Comparison of ENCODE assay signal across 17 mouse cellular contexts in the genomic region with DNA sequence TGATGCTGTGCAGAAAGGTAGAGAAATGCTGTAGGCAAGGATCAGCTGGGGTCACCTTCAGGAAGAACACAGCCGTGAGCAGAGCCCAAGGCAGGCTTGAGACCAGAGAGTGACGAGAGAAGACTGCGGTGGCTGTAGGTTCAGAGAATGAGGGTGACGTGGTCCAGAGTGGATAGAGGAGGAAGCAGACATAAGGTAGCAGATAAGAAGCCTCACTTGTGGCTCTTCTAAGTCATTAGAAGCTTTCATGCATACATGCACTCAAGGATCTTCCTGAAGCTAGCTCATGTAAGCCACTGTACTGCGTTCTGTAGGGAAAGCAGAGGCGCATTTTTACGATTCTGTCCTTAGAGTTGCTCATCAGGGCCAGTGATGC. TPM values are rescaled to one million over a fixed set of nuclear protein-coding genes. Genes with fewer than 3 reads are reported as not detected.
DNase-seq lines count a peak whose midpoint lies in the region; ATAC-seq lines count a peak whose summit lies in the region.
"Had no signal": no experiment of that assay in that cellular context is flagged by ENCODE, and none has a peak within 500 bp of the region (broad histone marks: within the 10 kb centered on the region; RNA-seq: fewer than 3 reads in every experiment).

No protein-coding gene starts in this region.

- H3K4me1 ChIP-seq in kidney, embryonic 15.5 days, result no peaks in the 10 kb centered on the region
- peaks cover 56% of the 10 kb centered on the region for H3K4me1 ChIP-seq in liver, embryonic 16.5 days (ENCODE audit: control insufficient read depth, low read depth, low read length)
- H3K4me1 ChIP-seq in neural tube, embryonic 15.5 days, result no peaks in the 10 kb centered on the region
- H3K4me1 ChIP-seq: forebrain, embryonic 10.5 days; midbrain, embryonic 12.5 days had no signal

- H3K4me2 ChIP-seq in kidney, embryonic 15.5 days, result no peak overlapping the region
- H3K4me2 ChIP-seq in liver, embryonic 16.5 days (ENCODE audit: low read depth, low read length), result peak overlapping the region; percentile 57
- no peak overlapping the region for H3K4me2 ChIP-seq in neural tube, embryonic 15.5 days
- H3K4me2 ChIP-seq: embryonic facial prominence, embryonic 12.5 days; heart, embryonic 11.5 days; midbrain, embryonic 12.5 days had no signal

- 85% methylated on average over 7 of the region's 7 CpGs for WGBS in kidney, embryonic 15.5 days
- WGBS in liver, embryonic 16.5 days (ENCODE audit: insufficient replicate concordance), result 46% methylated on average over 7 of the region's 7 CpGs
- WGBS in neural tube, embryonic 15.5 days, result 96% methylated on average over 7 of the region's 7 CpGs

- peaks cover 41% of the 10 kb centered on the region for H3K36me3 ChIP-seq in kidney, embryonic 15.5 days
- H3K36me3 ChIP-seq in liver, embryonic 16.5 days (ENCODE audit: control insufficient read depth, insufficient read depth), result peaks cover 16% of the 10 kb centered on the region
- H3K36me3 ChIP-seq in neural tube, embryonic 15.5 days, result peaks cover 10% of the 10 kb centered on the region

- H3K9ac ChIP-seq in kidney, embryonic 15.5 days, result no peak overlapping the region
- H3K9ac ChIP-seq in liver, embryonic 16.5 days (ENCODE audit: low read depth, low read length), result peak overlapping the region; percentile 48
- H3K9ac ChIP-seq in neural tube, embryonic 15.5 days (replicated peaks), result no peak overlapping the region
- H3K9ac ChIP-seq: embryonic facial prominence, embryonic 12.5 days; midbrain, embryonic 12.5 days had no signal

- DNase-seq in kidney, postnatal 36 days, result no peak
- DNase-seq in c-Kit-negative CD71-positive TER-119-positive erythroid progenitor cells, embryonic 14.5 days (ENCODE audit: low read depth, low spot score), result peak; percentile 34
- no peak for DNase-seq in adrenal gland, postnatal 10 days
- no peak for DNase-seq in urinary bladder, postnatal 4 days (ENCODE audit: low spot score in 2 of 2)
- DNase-seq: cerebellum, adult 18-20 months; gastrocnemius, postnatal 14 days; right cerebral cortex, adult 18-20 months had no signal

- no peak overlapping the region for H3K4me3 ChIP-seq in kidney, embryonic 15.5 days (replicated peaks)
- peak overlapping the region; percentile 19; the same call in 1 of the 2 replicates for H3K4me3 ChIP-seq in liver, embryonic 16.5 days (ENCODE audit: low read depth, low read length)
- no peak overlapping the region for H3K4me3 ChIP-seq in neural tube, embryonic 15.5 days (replicated peaks)
- H3K4me3 ChIP-seq: embryonic facial prominence, embryonic 12.5 days; forebrain, embryonic 10.5 days; midbrain, embryonic 12.5 days; myocyte had no signal

- ATAC-seq in kidney, embryonic 15.5 days (replicated peaks; ENCODE audit: low FRiP score), result peak; percentile 58; the same call in 1 of the 2 replicates
- peak; percentile 66 for ATAC-seq in erythroid progenitor cell, adult 5-6 weeks (replicated peaks; ENCODE audit: low FRiP score, poor library complexity, severe bottlenecking)
- ATAC-seq in liver, embryonic 16.5 days (ENCODE audit: low read depth), result peak; percentile 70
- ATAC-seq in neural tube, embryonic 15.5 days (ENCODE audit: low FRiP score), result no peak
- ATAC-seq: hindbrain, embryonic 16.5 days had no signal

- H3K27ac ChIP-seq in kidney, embryonic 15.5 days, result no peak overlapping the region
- H3K27ac ChIP-seq in liver, embryonic 16.5 days (ENCODE audit: low read length), result peak overlapping the region; percentile 90
- H3K27ac ChIP-seq in neural tube, embryonic 15.5 days (replicated peaks), result no peak overlapping the region
- H3K27ac ChIP-seq: forebrain, embryonic 10.5 days; midbrain, embryonic 12.5 days had no signal

- no peaks in the 10 kb centered on the region for H3K9me3 ChIP-seq in kidney, embryonic 15.5 days (replicated peaks)
- no peaks in the 10 kb centered on the region for H3K9me3 ChIP-seq in liver, embryonic 16.5 days (replicated peaks; ENCODE audit: control insufficient read depth, low read length)
- no peaks in the 10 kb centered on the region for H3K9me3 ChIP-seq in neural tube, embryonic 15.5 days (replicated peaks)
- H3K9me3 ChIP-seq: embryonic facial prominence, embryonic 12.5 days; forebrain, embryonic 10.5 days; midbrain, embryonic 12.5 days had no signal

- H3K27me3 ChIP-seq in kidney, embryonic 15.5 days, result no peaks in the 10 kb centered on the region
- H3K27me3 ChIP-seq in liver, embryonic 16.5 days (ENCODE audit: control insufficient read depth, insufficient read depth, low read depth, low read length), result no peaks in the 10 kb centered on the region
- no peaks in the 10 kb centered on the region for H3K27me3 ChIP-seq in neural tube, embryonic 15.5 days (replicated peaks)
- H3K27me3 ChIP-seq: embryonic facial prominence, embryonic 12.5 days; midbrain, embryonic 12.5 days had no signal

RNA-seq across cellular contexts. Expression of gene Leprot, which starts 7.9 kb away (rescaled TPM):
- polyA plus RNA-seq in kidney, embryonic 15.5 days (2015; fragmentation: Nextera tagmentation; extraction: Ambion mirVana), result 86.1 and 88.3 TPM in 2 replicates
- 39.0 and 44.3 TPM in 2 replicates for total RNA-seq in erythroid progenitor cell, adult 5-6 weeks (2015; ENCODE audit: low replicate concordance)
- total RNA-seq in erythroid progenitor cell, adult 5-6 weeks (2017; ENCODE audit: low replicate concordance), result 44.6 and 63.9 TPM in 2 replicates
- 44.1 and 50.6 TPM in 2 replicates for polyA plus RNA-seq in liver, embryonic 16.5 days (2015; fragmentation: Nextera tagmentation; extraction: Ambion mirVana)
- polyA plus RNA-seq in neural tube, embryonic 15.5 days (2015; fragmentation: Nextera tagmentation; extraction: Ambion mirVana), result 75.6 and 77.5 TPM in 2 replicates
- 10 to 100 TPM; 55.3 to 63.0 TPM for total RNA-seq in adrenal gland, postnatal 10 days (2021)
